Mouse (Mus musculus): ENCODE results near the gene Erp29. TPM values are rescaled to one million over a fixed set of nuclear protein-coding genes. Genes with fewer than 3 reads are reported as not detected.

Gene Erp29
- polyA plus RNA-seq, 1 experiment, result 86.0 TPM

- Histone ChIP-seq H3ac (ENCODE audit: control insufficient read depth, insufficient read length) (no peak overlapping the region), H3K4me2 (ENCODE audit: low read depth) (no peak overlapping the region), H3K27me3 (ENCODE audit: control insufficient read depth, insufficient read depth, insufficient read length) (no peaks in the 10 kb centered on the region), H3K36me3 (ENCODE audit: control insufficient read depth, insufficient read depth) (peaks cover 50% of the 10 kb centered on the region), H3K4me3 (no peak overlapping the region), H3K79me2 (ENCODE audit: control insufficient read depth, insufficient read depth) (no peaks in the 10 kb centered on the region)
- no peak for TF ChIP-seq POLR2AphosphoS2 (IDR thresholded peaks at IDR 0.05; ENCODE audit: insufficient read length, low read depth)
- no peak for TF ChIP-seq TCF3 (IDR thresholded peaks at IDR 0.05; ENCODE audit: insufficient read length, low read depth)
- TF ChIP-seq REST (IDR thresholded peaks at IDR 0.05; ENCODE audit: insufficient read depth, insufficient read length), result no peak
- no peak for TF ChIP-seq POLR2A (IDR thresholded peaks at IDR 0.05; ENCODE audit: insufficient read length, low read depth)
- no peak for TF ChIP-seq TCF12 (IDR thresholded peaks at IDR 0.05; ENCODE audit: insufficient read depth, poor library complexity, severe bottlenecking)
- no peak for TF ChIP-seq E2F4 (IDR thresholded peaks at IDR 0.05; ENCODE audit: insufficient read depth)
- no peak for TF ChIP-seq MYOD1 (IDR thresholded peaks at IDR 0.05; ENCODE audit: control insufficient read depth in 1 of 3, insufficient read length in 2 of 3, low read depth in 2 of 3)
- TF ChIP-seq MYOG (IDR thresholded peaks at IDR 0.05; ENCODE audit: control insufficient read depth in 1 of 3, insufficient read depth in 1 of 3, insufficient read length in 2 of 3, low read depth in 2 of 3), result no peak
- TF ChIP-seq USF1 (IDR thresholded peaks at IDR 0.05; ENCODE audit: low read depth), result no peak
- no peak for TF ChIP-seq MAX (IDR thresholded peaks at IDR 0.05; ENCODE audit: low read depth)
- no peak for TF ChIP-seq CEBPB (IDR thresholded peaks at IDR 0.05; ENCODE audit: insufficient read depth, poor library complexity, severe bottlenecking)
- TF ChIP-seq SRF (IDR thresholded peaks at IDR 0.05; ENCODE audit: control insufficient read depth, insufficient read length, low read depth), result no peak
These were observed 8.8 kb downstream of the Erp29 start for GRCm38 (mm10) chr5:121443548-121443947.

- no peak for TF ChIP-seq E2F4 (IDR thresholded peaks at IDR 0.05; ENCODE audit: insufficient read depth)
- no peak for TF ChIP-seq REST (IDR thresholded peaks at IDR 0.05; ENCODE audit: insufficient read depth, insufficient read length)
- no peak for TF ChIP-seq POLR2A (IDR thresholded peaks at IDR 0.05; ENCODE audit: insufficient read length, low read depth)
- TF ChIP-seq MYOG (IDR thresholded peaks at IDR 0.05; ENCODE audit: control insufficient read depth in 1 of 3, insufficient read depth in 1 of 3, insufficient read length in 2 of 3, low read depth in 2 of 3), result no peak
- no peak for TF ChIP-seq TCF12 (IDR thresholded peaks at IDR 0.05; ENCODE audit: insufficient read depth, poor library complexity, severe bottlenecking)
- TF ChIP-seq MYOD1 (IDR thresholded peaks at IDR 0.05; ENCODE audit: control insufficient read depth in 1 of 3, insufficient read length in 2 of 3, low read depth in 2 of 3), result no peak
- no peak for TF ChIP-seq CEBPB (IDR thresholded peaks at IDR 0.05; ENCODE audit: insufficient read depth, poor library complexity, severe bottlenecking)
- TF ChIP-seq TCF3 (IDR thresholded peaks at IDR 0.05; ENCODE audit: insufficient read length, low read depth), result no peak
- TF ChIP-seq SRF (IDR thresholded peaks at IDR 0.05; ENCODE audit: control insufficient read depth, insufficient read length, low read depth), result no peak
- TF ChIP-seq MAX (IDR thresholded peaks at IDR 0.05; ENCODE audit: low read depth), result no peak
- TF ChIP-seq POLR2AphosphoS2 (IDR thresholded peaks at IDR 0.05; ENCODE audit: insufficient read length, low read depth), result no peak
- no peak for TF ChIP-seq USF1 (IDR thresholded peaks at IDR 0.05; ENCODE audit: low read depth)
- Histone ChIP-seq H3ac (ENCODE audit: control insufficient read depth, insufficient read length) (no peak overlapping the region), H3K4me3 (no peak overlapping the region), H3K79me2 (ENCODE audit: control insufficient read depth, insufficient read depth) (no peaks in the 10 kb centered on the region), H3K27me3 (ENCODE audit: control insufficient read depth, insufficient read depth, insufficient read length) (no peaks in the 10 kb centered on the region), H3K4me2 (ENCODE audit: low read depth) (no peak overlapping the region), H3K36me3 (ENCODE audit: control insufficient read depth, insufficient read depth) (peaks cover 71% of the 10 kb centered on the region)
These were observed 13.6 kb downstream of the Erp29 start for GRCm38 (mm10) chr5:121438756-121439155.

GRCm38 (mm10) chr5:121438131-121438530, 14.2 kb downstream of the Erp29 start:
- TF ChIP-seq TCF12 (IDR thresholded peaks at IDR 0.05; ENCODE audit: insufficient read depth, poor library complexity, severe bottlenecking), result no peak
- TF ChIP-seq SRF (IDR thresholded peaks at IDR 0.05; ENCODE audit: control insufficient read depth, insufficient read length, low read depth), result no peak
- no peak for TF ChIP-seq E2F4 (IDR thresholded peaks at IDR 0.05; ENCODE audit: insufficient read depth)
- TF ChIP-seq MYOG (IDR thresholded peaks at IDR 0.05; ENCODE audit: control insufficient read depth in 1 of 3, insufficient read depth in 1 of 3, insufficient read length in 2 of 3, low read depth in 2 of 3), result no peak
- no peak for TF ChIP-seq TCF3 (IDR thresholded peaks at IDR 0.05; ENCODE audit: insufficient read length, low read depth)
- TF ChIP-seq REST (IDR thresholded peaks at IDR 0.05; ENCODE audit: insufficient read depth, insufficient read length), result no peak
- no peak for TF ChIP-seq CEBPB (IDR thresholded peaks at IDR 0.05; ENCODE audit: insufficient read depth, poor library complexity, severe bottlenecking)
- H3K4me2 ChIP-seq (ENCODE audit: low read depth), result no peak overlapping the region
- H3ac ChIP-seq (ENCODE audit: control insufficient read depth, insufficient read length), result no peak overlapping the region
- no peak overlapping the region for H3K4me3 ChIP-seq
- no peaks in the 10 kb centered on the region for H3K27me3 ChIP-seq (ENCODE audit: control insufficient read depth, insufficient read depth, insufficient read length)
- no peaks in the 10 kb centered on the region for H3K79me2 ChIP-seq (ENCODE audit: control insufficient read depth, insufficient read depth)
- H3K36me3 ChIP-seq (ENCODE audit: control insufficient read depth, insufficient read depth), result peaks cover 75% of the 10 kb centered on the region

- H3K36me3 ChIP-seq (ENCODE audit: control insufficient read depth, insufficient read depth), result peaks cover 85% of the 10 kb centered on the region
- H3K79me2 ChIP-seq (ENCODE audit: control insufficient read depth, insufficient read depth), result no peaks in the 10 kb centered on the region
- no peak overlapping the region for H3K4me3 ChIP-seq
- no peaks in the 10 kb centered on the region for H3K27me3 ChIP-seq (ENCODE audit: control insufficient read depth, insufficient read depth, insufficient read length)
- H3ac ChIP-seq (ENCODE audit: control insufficient read depth, insufficient read length), result no peak overlapping the region
- no peak for TF ChIP-seq MYOD1 (IDR thresholded peaks at IDR 0.05; ENCODE audit: control insufficient read depth in 1 of 3, insufficient read length in 2 of 3, low read depth in 2 of 3)
- TF ChIP-seq MAX (IDR thresholded peaks at IDR 0.05; ENCODE audit: low read depth), result no peak
- no peak for TF ChIP-seq CEBPB (IDR thresholded peaks at IDR 0.05; ENCODE audit: insufficient read depth, poor library complexity, severe bottlenecking)
- TF ChIP-seq TCF12 (IDR thresholded peaks at IDR 0.05; ENCODE audit: insufficient read depth, poor library complexity, severe bottlenecking), result no peak
- no peak for TF ChIP-seq E2F4 (IDR thresholded peaks at IDR 0.05; ENCODE audit: insufficient read depth)
- TF ChIP-seq TCF3 (IDR thresholded peaks at IDR 0.05; ENCODE audit: insufficient read length, low read depth), result no peak
- TF ChIP-seq SRF (IDR thresholded peaks at IDR 0.05; ENCODE audit: control insufficient read depth, insufficient read length, low read depth), result no peak
- no peak for TF ChIP-seq USF1 (IDR thresholded peaks at IDR 0.05; ENCODE audit: low read depth)
- TF ChIP-seq REST (IDR thresholded peaks at IDR 0.05; ENCODE audit: insufficient read depth, insufficient read length), result no peak
- no peak for TF ChIP-seq POLR2AphosphoS2 (IDR thresholded peaks at IDR 0.05; ENCODE audit: insufficient read length, low read depth)
- TF ChIP-seq MYOG (IDR thresholded peaks at IDR 0.05; ENCODE audit: control insufficient read depth in 1 of 3, insufficient read depth in 1 of 3, insufficient read length in 2 of 3, low read depth in 2 of 3), result no peak
- H3K4me2 ChIP-seq (ENCODE audit: low read depth), result no peak overlapping the region
These were observed 23.4 kb downstream of the Erp29 start for GRCm38 (mm10) chr5:121428954-121429353.

All from myocyte (in vitro differentiated cells).